Mouse (Mus musculus): ENCODE measurements around the gene Fmo2.

The Fmo2 gene

GRCm38 (mm10) chr1:162897838-162898811, at the start of gene Fmo2:
Gene Fmo2, minus strand, starts transcription at chr1:162898726.
- peak; percentile 35 for DNase-seq

GRCm38 (mm10) chr1:162947934-162948333, 49.4 kb upstream of the Fmo2 start:
- no peak for DNase-seq

GRCm38 (mm10) chr1:162946837-162947558, 48.5 kb upstream of the Fmo2 start:
- no peak for DNase-seq

DNA sequence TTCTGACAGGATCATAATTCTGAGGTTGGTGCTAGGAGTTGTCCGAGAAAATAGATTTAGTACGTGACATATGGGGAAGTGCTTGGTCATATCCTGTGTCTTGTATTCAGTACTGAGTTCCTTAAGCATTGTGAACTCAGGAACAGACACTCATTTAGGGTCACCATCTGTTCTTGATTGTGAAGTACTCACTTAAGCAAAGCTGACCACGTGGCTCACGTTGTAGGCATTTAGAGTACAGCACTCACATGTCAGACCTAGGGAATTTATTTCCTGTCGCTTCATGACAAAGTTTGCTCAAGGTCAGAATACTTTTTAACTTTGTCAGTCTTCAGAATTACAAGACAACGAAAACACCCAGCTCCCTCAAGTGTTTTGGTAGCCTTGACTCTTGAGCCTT, 45.2 kb upstream of the Fmo2 start:
- DNase-seq: no peak

- peak; percentile 70 for DNase-seq
Measured at GRCm38 (mm10) chr1:162938696-162939351, 40.3 kb upstream of the Fmo2 start.

DNA sequence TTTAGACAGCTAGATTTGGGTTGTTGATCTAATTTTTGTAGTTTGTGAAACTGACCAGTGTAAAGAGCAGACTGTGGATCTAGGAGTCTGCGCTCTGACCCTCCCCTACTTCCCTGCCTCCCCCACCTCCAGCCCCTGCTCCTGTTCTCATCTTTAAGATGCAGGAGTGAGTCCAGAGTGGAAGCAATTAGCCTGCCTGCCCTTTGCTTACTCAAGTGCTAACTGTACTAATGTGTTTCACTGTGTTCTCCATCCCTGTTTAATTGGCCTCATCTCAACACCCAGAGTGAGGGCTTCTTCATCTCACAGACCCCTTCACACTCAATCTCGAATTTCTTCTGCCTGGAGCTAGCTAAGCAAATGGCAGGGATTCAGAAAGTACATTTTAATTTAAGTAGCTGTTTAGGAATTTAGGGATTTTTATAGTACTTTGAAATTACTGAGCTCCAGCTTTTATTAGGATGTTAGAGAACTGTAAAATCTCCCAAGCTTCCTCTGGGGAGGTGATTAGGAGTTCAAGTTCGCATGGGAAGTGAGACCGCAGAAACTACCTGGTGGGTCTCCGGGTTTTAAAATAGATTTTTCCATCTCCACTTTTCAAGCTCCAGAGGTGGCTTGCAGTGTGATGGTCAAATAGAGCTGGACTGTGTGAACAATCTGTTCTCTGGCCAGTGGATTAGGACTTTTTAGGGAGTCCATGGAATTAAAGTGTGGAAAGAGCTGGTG, 39.6 kb upstream of the Fmo2 start:
- no peak for DNase-seq

DNA sequence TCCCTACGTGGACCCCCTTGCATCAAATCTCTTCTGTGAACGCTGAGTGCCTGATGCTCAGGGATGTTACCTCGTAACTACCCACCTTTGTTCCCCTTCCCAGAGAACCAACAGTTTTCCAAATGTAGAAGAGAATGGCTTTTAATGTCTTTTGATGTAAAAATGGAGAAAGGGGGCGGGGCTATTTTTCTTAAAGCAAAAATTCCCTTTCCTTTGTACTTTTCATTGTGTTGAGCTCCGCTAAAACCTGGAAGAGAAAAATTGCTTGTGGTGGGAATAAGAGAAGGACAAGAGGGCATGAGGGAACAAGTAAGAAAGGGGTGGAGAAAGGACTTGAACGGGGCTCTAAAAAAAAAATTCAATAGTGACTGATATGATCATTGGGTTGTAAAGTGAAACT, 38.9 kb upstream of the Fmo2 start, which contains the start of gene Fmo6:
Gene Fmo6 (minus strand): TSS at position 101 of the 400 bp plus-strand sequence.
- no peak for DNase-seq

DNA sequence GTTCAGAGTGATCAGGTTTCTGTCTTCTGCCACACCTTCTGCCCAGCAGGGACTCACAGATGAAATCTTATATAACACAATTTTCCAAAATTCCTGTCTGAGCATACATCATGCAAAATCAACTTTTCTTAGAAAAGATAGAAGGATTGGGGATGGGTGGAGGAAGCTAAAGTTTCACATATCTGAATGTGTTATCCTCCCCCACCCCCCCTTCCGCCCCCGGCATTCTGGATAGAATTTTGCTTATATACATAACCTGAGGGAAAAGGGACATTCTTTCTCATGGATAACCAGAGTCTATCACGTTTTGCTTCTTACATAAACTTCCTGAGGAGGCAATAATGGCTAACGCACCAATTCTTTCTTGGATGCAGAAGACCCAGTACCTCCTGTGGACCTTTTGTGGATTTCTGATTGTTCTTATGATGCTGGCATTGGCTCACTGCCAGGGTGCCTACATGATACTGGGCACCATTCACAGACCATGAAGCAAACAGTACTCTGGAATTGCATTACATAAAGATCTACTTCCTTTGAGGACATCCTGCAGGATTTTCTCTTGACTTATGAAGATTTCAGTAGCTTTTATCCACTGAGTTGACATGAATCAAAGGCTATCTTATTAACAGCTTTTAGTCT, 36.0 kb upstream of the Fmo2 start:
- no peak for DNase-seq

GRCm38 (mm10) chr1:162932386-162932785, 33.9 kb upstream of the Fmo2 start:
- DNase-seq: no peak

DNA sequence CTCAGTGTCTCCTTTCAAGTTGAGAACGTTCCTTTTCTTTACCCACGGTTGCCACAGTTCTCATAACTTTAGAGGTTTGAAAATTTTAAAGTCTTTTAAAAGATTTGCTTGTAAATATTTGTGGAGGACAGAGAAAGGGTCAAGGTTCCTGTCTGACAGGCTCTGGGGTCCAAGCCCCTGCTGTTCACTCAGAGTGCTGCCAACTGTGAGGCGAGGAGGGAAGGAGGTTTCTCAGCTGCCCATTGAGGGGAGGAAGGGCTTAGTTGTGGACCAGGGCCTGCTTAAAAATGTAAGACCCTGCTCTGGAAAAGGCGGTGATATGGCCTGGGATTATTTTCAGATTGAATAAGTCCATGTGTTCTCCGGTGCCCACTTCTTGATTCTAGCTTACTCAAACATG, 33.4 kb upstream of the Fmo2 start:
- peak; percentile 14 for DNase-seq

- no peak for DNase-seq
Measured at GRCm38 (mm10) chr1:162931310-162931875, 32.9 kb upstream of the Fmo2 start.

DNA sequence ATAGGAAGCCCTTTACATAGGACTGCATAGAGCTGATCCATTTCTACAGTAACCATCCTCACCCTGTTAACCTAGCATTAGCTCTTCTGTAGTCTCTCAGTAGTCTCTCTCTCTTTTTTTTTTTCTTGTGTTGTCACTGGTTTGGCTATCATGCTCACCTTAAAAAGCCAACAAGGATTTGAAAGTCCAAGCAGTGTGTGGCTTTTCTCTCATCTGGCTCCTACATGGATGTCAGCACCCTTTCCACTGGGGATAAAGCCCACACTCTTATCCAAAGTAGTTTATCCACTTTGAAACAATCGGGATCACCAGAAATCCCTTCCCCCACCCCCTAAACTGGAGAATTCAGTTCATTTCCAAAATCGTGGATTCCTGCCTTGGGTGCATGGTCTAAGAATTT, 32.1 kb upstream of the Fmo2 start:
- DNase-seq: no peak

- DNase-seq: no peak
Measured at GRCm38 (mm10) chr1:162929146-162929545, 30.6 kb upstream of the Fmo2 start.

- DNase-seq: no peak
Measured at GRCm38 (mm10) chr1:162925121-162925520, 26.6 kb upstream of the Fmo2 start.

DNA sequence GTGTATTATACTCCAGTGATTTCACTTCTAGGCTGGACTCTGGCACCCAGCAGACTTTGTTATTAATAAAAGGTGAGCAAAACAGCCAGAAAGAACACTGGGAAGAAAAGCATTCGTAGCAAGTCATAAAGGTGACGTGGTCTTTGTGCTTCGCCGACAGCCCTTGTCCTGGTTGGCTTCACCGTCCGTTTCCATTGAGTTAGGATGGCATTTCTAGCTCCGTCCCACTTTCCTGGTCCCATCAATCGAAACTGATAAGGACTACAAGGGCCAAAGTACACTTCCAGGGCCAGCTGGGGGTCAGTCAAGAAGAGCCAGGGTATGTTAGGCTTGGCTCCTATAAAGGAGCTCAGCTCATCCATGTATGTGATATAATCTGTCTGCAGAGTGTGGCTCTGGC, 18.1 kb upstream of the Fmo2 start:
- no peak for DNase-seq

DNA sequence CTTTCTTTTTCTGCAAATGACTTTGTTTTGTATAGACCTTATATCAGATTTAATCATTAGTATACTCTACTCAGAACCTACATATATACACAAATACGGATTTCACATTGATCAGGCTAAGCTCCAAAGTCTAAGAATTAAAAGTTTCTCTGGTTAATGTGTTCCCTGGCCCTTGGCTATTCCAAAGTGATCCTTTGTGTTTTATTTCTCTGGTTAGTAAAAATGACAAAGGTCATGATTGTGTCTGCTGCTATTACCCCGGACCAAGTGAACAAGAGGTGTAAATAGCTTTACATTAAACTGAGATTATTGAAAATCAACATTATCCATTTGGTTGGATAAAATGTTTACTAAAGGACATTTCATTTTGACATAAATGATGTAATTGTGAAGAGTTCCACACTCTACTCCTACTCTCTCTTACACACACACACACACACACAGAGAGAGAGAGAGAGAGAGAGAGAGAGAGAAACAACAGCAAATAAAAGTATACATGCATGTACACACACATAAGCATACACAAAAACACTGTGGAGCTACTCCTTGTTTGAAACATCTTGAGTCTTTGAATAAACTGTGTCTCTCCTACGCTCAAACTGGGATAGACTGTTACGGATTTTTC, 16.5 kb upstream of the Fmo2 start:
- no peak for DNase-seq

GRCm38 (mm10) chr1:162912085-162912484, 13.6 kb upstream of the Fmo2 start:
- DNase-seq: no peak

DNA sequence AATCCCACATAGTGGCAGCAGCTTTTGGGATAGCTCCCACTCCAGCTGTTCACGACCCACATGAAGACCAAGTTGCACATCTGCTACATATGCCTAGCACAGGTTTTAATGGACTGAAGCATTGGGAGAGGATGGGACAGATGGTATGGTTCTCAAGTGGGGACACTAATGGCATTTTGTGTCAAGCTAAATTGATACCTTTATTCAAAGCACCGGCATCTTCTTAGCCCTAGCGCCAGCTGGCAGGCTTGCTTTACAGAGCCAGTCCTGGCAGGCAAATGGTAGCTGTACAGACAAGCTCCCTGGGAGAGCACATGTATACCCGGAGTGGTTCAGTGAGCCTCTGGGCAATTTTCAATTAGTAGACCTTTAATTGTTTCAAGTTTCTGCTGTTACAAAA, 3.4 kb upstream of the Fmo2 start:
- DNase-seq: no peak

- DNase-seq: peak; percentile 91
Measured at GRCm38 (mm10) chr1:162895900-162896299, 2.6 kb downstream of the Fmo2 start.

DNA sequence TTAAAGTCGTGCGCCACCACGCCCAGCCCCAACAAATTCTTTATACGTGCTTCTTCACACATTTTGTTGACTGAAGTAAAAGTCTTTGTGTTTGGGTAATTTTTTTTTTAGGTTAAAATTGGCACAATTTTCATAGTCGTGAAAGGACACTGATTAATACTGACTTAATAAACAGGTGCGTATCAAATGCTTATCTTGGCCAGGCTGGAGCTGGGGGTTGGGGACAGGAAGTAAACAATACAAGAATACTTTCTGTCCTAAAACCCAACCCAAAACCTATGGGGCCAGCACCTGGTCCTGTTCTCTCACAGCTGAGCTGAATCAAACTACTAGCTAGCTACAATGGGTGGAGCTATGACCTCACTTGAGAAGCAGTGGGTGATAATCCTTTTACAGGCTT, 5.5 kb downstream of the Fmo2 start:
- DNase-seq: no peak

DNA sequence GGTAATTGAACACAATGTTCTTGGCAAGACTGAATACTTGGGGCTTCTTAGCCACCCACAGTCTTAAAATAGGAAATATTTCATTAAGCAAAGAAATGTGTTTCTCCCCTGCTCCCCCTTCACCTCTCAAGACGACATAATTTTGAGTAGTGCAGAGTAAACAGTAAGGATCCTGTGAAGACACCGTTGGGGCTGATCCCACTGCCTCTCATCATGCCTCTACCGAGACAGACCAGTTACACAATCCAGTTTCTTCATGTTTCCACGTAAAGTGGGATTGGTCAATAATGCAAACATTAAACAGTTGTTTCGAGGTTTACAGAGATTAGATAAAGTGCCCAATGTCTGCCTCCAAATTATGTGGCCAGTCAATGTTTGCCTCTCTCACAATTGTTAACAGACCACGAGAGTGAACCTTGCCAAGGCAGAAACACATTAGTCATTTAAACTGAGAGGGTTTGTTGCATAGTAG, 6.5 kb downstream of the Fmo2 start:
- DNase-seq: no peak
